Mouse (Mus musculus): ENCODE data around the gene Tbl1x. TPM values are rescaled to one million over a fixed set of nuclear protein-coding genes. Genes with fewer than 3 reads are reported as not detected.

The Tbl1x gene
- polyA plus RNA-seq (2012; rRNA removed) = 33.1 and 33.4 TPM in 2 replicates

- peak within 1 kb of the TSS; percentile 92 for H3K27ac ChIP-seq (ENCODE audit: insufficient read depth, low read length)
- peak within 1 kb of the TSS; percentile 86 for H3K4me3 ChIP-seq (ENCODE audit: insufficient read depth, low read length)
- no peaks in the 10 kb centered on the region for H3K4me1 ChIP-seq (ENCODE audit: control insufficient read depth, insufficient read depth, low read length)
- TF ChIP-seq CTCF (IDR thresholded peaks at IDR 0.05; ENCODE audit: extremely low read depth, insufficient read depth, low read length) (no peak), POLR2A (IDR thresholded peaks at IDR 0.05; ENCODE audit: extremely low read depth, insufficient read depth, low read length) (no peak)
Observed at GRCm38 (mm10) chrX:77510371-77511300, at the start of gene Tbl1x. Tbl1x (plus strand) TSS chrX:77511013.

- Histone ChIP-seq H3K27ac (ENCODE audit: insufficient read depth, low read length) (no peak overlapping the region), H3K4me1 (ENCODE audit: control insufficient read depth, insufficient read depth, low read length) (no peaks in the 10 kb centered on the region), H3K4me3 (ENCODE audit: insufficient read depth, low read length) (no peak overlapping the region)
- TF ChIP-seq CTCF (IDR thresholded peaks at IDR 0.05; ENCODE audit: extremely low read depth, insufficient read depth, low read length) (no peak), POLR2A (IDR thresholded peaks at IDR 0.05; ENCODE audit: extremely low read depth, insufficient read depth, low read length) (no peak)
Observed at GRCm38 (mm10) chrX:77469216-77469615, 41.6 kb upstream of the Tbl1x start.

- TF ChIP-seq POLR2A (IDR thresholded peaks at IDR 0.05; ENCODE audit: extremely low read depth, insufficient read depth, low read length) (no peak), CTCF (IDR thresholded peaks at IDR 0.05; ENCODE audit: extremely low read depth, insufficient read depth, low read length) (no peak)
- H3K4me1 ChIP-seq (ENCODE audit: control insufficient read depth, insufficient read depth, low read length) = no peaks in the 10 kb centered on the region
- no peak overlapping the region for H3K27ac ChIP-seq (ENCODE audit: insufficient read depth, low read length)
- H3K4me3 ChIP-seq (ENCODE audit: insufficient read depth, low read length) = no peak overlapping the region
Observed at GRCm38 (mm10) chrX:77472858-77473257, 38.0 kb upstream of the Tbl1x start.

GRCm38 (mm10) chrX:77473511-77473910 is 37.3 kb upstream of the Tbl1x start:
- TF ChIP-seq CTCF (IDR thresholded peaks at IDR 0.05; ENCODE audit: extremely low read depth, insufficient read depth, low read length) = no peak
- TF ChIP-seq POLR2A (IDR thresholded peaks at IDR 0.05; ENCODE audit: extremely low read depth, insufficient read depth, low read length) = no peak
- H3K4me1 ChIP-seq (ENCODE audit: control insufficient read depth, insufficient read depth, low read length) = no peaks in the 10 kb centered on the region
- H3K27ac ChIP-seq (ENCODE audit: insufficient read depth, low read length) = no peak overlapping the region
- no peak overlapping the region for H3K4me3 ChIP-seq (ENCODE audit: insufficient read depth, low read length)

- TF ChIP-seq CTCF (IDR thresholded peaks at IDR 0.05; ENCODE audit: extremely low read depth, insufficient read depth, low read length) (no peak), POLR2A (IDR thresholded peaks at IDR 0.05; ENCODE audit: extremely low read depth, insufficient read depth, low read length) (no peak)
- H3K4me1 ChIP-seq (ENCODE audit: control insufficient read depth, insufficient read depth, low read length) = no peaks in the 10 kb centered on the region
- H3K4me3 ChIP-seq (ENCODE audit: insufficient read depth, low read length) = no peak overlapping the region
- H3K27ac ChIP-seq (ENCODE audit: insufficient read depth, low read length) = no peak overlapping the region
Observed at GRCm38 (mm10) chrX:77474551-77474950, 36.3 kb upstream of the Tbl1x start.

- no peaks in the 10 kb centered on the region for H3K4me1 ChIP-seq (ENCODE audit: control insufficient read depth, insufficient read depth, low read length)
- no peak overlapping the region for H3K27ac ChIP-seq (ENCODE audit: insufficient read depth, low read length)
- H3K4me3 ChIP-seq (ENCODE audit: insufficient read depth, low read length) = no peak overlapping the region
- no peak for TF ChIP-seq POLR2A (IDR thresholded peaks at IDR 0.05; ENCODE audit: extremely low read depth, insufficient read depth, low read length)
- no peak for TF ChIP-seq CTCF (IDR thresholded peaks at IDR 0.05; ENCODE audit: extremely low read depth, insufficient read depth, low read length)
Observed at GRCm38 (mm10) chrX:77477526-77477925, 33.3 kb upstream of the Tbl1x start.

- Histone ChIP-seq H3K4me3 (ENCODE audit: insufficient read depth, low read length) (no peak overlapping the region), H3K27ac (ENCODE audit: insufficient read depth, low read length) (no peak overlapping the region), H3K4me1 (ENCODE audit: control insufficient read depth, insufficient read depth, low read length) (peaks cover 2% of the 10 kb centered on the region)
- TF ChIP-seq POLR2A (IDR thresholded peaks at IDR 0.05; ENCODE audit: extremely low read depth, insufficient read depth, low read length) (no peak), CTCF (IDR thresholded peaks at IDR 0.05; ENCODE audit: extremely low read depth, insufficient read depth, low read length) (no peak)
Observed at GRCm38 (mm10) chrX:77487922-77488799, 22.7 kb upstream of the Tbl1x start.

GRCm38 (mm10) chrX:77490127-77490526 is 20.7 kb upstream of the Tbl1x start:
- H3K27ac ChIP-seq (ENCODE audit: insufficient read depth, low read length) = no peak overlapping the region
- peaks cover 2% of the 10 kb centered on the region for H3K4me1 ChIP-seq (ENCODE audit: control insufficient read depth, insufficient read depth, low read length)
- TF ChIP-seq CTCF (IDR thresholded peaks at IDR 0.05; ENCODE audit: extremely low read depth, insufficient read depth, low read length) (no peak), POLR2A (IDR thresholded peaks at IDR 0.05; ENCODE audit: extremely low read depth, insufficient read depth, low read length) (no peak)
- H3K4me3 ChIP-seq (ENCODE audit: insufficient read depth, low read length) = no peak overlapping the region

- Histone ChIP-seq H3K4me3 (ENCODE audit: insufficient read depth, low read length) (peak overlapping the region; percentile 10), H3K27ac (ENCODE audit: insufficient read depth, low read length) (peak overlapping the region; percentile 9; the same call in 1 of the 2 replicates), H3K4me1 (ENCODE audit: control insufficient read depth, insufficient read depth, low read length) (no peaks in the 10 kb centered on the region)
- TF ChIP-seq POLR2A (IDR thresholded peaks at IDR 0.05; ENCODE audit: extremely low read depth, insufficient read depth, low read length) (no peak), CTCF (IDR thresholded peaks at IDR 0.05; ENCODE audit: extremely low read depth, insufficient read depth, low read length) (no peak)
Observed at GRCm38 (mm10) chrX:77509149-77509548, 1.7 kb upstream of the Tbl1x start.
